Mouse (Mus musculus) heart, postnatal 0 days (tissue): ENCODE results near the gene Hivep1.

ENCODE experiments used
- CTCF ChIP-seq: IDR thresholded peaks from 2 replicates; pipeline ENCODE4 v1.5.1; 2016; ENCODE audit warnings: antibody characterized with exemption, control low read depth, low read depth
- EP300 ChIP-seq: IDR thresholded peaks from 2 replicates; pipeline ENCODE4 v1.6.1; 2016; ENCODE audit warnings: antibody characterized with exemption, low read depth

DNA sequence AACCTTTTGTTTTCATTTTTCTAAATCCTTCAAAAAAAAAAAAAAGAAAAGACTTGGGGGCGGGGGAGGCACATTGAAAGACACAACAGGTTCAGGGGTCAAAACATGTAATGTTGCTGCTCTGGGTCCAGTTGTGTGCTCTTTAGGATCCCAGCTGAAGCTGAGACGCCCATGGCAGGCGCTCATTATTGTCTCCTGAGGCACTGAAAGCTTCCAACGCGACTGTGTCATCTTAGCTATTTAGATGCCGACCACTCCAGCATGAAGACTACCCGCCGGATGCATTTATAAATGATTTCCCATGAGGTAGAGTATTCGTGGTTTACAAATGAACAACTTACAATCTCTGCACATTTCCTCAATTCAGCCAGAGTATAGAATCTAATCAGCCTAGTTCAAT, 141.2 kb downstream of the Hivep1 start:
- TF ChIP-seq CTCF: no peak
- no peak for TF ChIP-seq EP300
